Mouse (Mus musculus) heart, adult 2 months (tissue): ENCODE results near the gene Mvb12b.

Experiments
- CTCF ChIP-seq: fragments of 200-600 bp; IDR thresholded peaks from 2 replicates; pipeline ENCODE4 v1.8.1; 2022; ENCODE audit warnings: antibody characterized with exemption, mild to moderate bottlenecking, moderate library complexity
- POLR2A ChIP-seq: fragments of 200-500 bp; IDR thresholded peaks from 2 replicates; pipeline ENCODE4 v1.6.1; 2011; ENCODE audit warnings: mild to moderate bottlenecking, low read depth, low read length, control low read depth; ENCODE audit not compliant: insufficient read depth

GRCm38 (mm10) chr2:33908374-33908773 is 20.6 kb upstream of the Mvb12b start:
- TF ChIP-seq POLR2A = no peak
- TF ChIP-seq CTCF = no peak
